Mouse (Mus musculus) embryonic facial prominence, embryonic 11.5 days (tissue): Measurements from ENCODE around the gene Bhlhe41. TPM values are rescaled to one million over a fixed set of nuclear protein-coding genes. Genes with fewer than 3 reads are reported as not detected.

ENCODE experiments used
- polyA plus RNA-seq: library from polyadenylated mRNA; unstranded; fragments of >200 nt; fragmentation: Nextera tagmentation; extraction: Ambion mirVana; gene quantifications from 2 replicates; pipeline ENCODE4 v1.2.1, GENCODE M21; 2014

The Bhlhe41 gene
- polyA plus RNA-seq, 1 experiment from 2014 or later = 1.7 TPM

Other genes with a start within 250 kb of the Bhlhe41 start
- not detected in 2 replicates for gene Tuba3b, start 249.8 kb downstream of the Bhlhe41 start, polyA plus RNA-seq
- gene Rassf8, start 118.8 kb downstream of the Bhlhe41 start, polyA plus RNA-seq = 5.5 and 8.2 TPM in 2 replicates
- 4.1 TPM in 2 replicates for gene Sspn, start 66.1 kb upstream of the Bhlhe41 start, polyA plus RNA-seq